Mouse (Mus musculus): ENCODE results near the gene Tbx18.

The Tbx18 gene

GRCm38 (mm10) chr9:87721793-87722192 is 9.3 kb downstream of the Tbx18 start:
- DNase-seq (ENCODE audit: low read depth, low spot score), result no peak

- DNase-seq (ENCODE audit: low read depth, low spot score), result no peak
These were observed 20.7 kb downstream of the Tbx18 start for GRCm38 (mm10) chr9:87710360-87710759.

GRCm38 (mm10) chr9:87708151-87708550 is 22.9 kb downstream of the Tbx18 start:
- peak; percentile 41 for DNase-seq (ENCODE audit: low read depth, low spot score)

GRCm38 (mm10) chr9:87702267-87702666 is 28.8 kb downstream of the Tbx18 start:
- no peak for DNase-seq (ENCODE audit: low read depth, low spot score)

DNA sequence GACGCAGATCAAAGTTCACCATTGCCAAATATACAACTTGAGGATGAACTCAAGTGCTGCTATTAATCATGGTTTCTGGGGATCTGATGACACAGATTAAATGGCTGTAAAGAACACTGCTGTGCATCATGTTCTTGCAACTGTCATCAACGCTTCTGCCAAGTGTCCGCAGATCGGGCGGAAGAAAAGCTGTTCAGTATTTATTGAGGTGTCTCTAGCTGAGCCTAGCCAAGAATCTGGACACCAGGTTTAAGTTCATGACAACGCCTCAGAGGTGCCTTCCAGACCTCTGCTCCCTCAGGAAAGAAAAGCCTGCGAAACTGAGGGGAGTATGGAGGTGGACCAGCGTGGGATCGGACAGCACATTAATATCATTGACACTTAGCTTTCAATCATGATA is 44.1 kb downstream of the Tbx18 start:
- peak; percentile 10 for DNase-seq (ENCODE audit: low read depth, low spot score)

GRCm38 (mm10) chr9:87682247-87682646 is 48.8 kb downstream of the Tbx18 start:
- no peak for DNase-seq (ENCODE audit: low read depth, low spot score)

Measured in skeletal muscle tissue, adult 2 months (tissue).